Mouse (Mus musculus) liver, postnatal 0 days (tissue): ENCODE measurements at regions not wholly inside any gene's neighbourhood (a gene's known extent, or its start where the extent isn't known, plus 50 kb on each side); places are given as distances from the start of the nearest gene placed in this dataset.

Experiments used
- CTCF ChIP-seq: sonication (generic); IDR thresholded peaks from 2 replicates; pipeline ENCODE4 v1.5.1; 2016; ENCODE audit warnings: antibody characterized with exemption, low read depth
- EP300 ChIP-seq: IDR thresholded peaks from 2 replicates; pipeline ENCODE4 v1.6.1; 2016; ENCODE audit warnings: antibody characterized with exemption, low read depth, mild to moderate bottlenecking

GRCm38 (mm10) chr14:46646673-46647318 is 113.5 kb upstream of the Cdkn3 start:
- TF ChIP-seq CTCF (no peak), EP300 (no peak)
